Mouse (Mus musculus) spleen, postnatal 36 days (tissue): ENCODE results near the gene Mios.

Experiments used
- DNase-seq, 2 experiments: peaks; one replicate each; pipeline ENCODE4 v3.0.0; 2022; ENCODE audit warnings: low spot score in 2 of 2, mixed read lengths in 1 of 2

Gene Mios

DNA sequence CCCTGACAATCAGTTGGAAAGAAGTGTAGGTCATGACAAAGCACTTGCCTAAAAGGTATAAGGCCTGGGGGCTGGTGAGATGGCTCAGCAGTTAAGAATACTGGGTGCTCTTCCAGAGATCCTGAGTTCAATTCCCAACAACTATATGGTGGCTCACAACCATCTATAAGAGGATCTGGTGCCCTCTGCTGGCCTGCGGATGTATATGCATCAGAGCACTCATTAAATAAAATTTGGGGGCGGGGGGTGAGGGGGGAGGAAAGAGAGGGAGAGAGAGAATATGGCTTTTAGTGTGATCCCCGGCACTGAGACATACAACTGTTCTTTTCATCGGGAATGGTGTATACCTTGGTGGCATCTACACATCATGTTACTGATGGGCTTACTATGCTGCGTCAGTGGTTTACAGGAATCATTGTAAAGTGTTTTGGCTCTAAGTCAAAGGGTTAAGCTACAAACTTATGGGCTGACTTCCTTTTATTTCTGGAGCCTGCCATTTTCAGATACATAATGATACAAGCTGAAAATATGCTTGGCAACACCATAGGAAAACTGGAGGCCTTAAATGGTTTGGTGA, 69.5 kb downstream of the Mios start:
- DNase-seq = no peak

DNA sequence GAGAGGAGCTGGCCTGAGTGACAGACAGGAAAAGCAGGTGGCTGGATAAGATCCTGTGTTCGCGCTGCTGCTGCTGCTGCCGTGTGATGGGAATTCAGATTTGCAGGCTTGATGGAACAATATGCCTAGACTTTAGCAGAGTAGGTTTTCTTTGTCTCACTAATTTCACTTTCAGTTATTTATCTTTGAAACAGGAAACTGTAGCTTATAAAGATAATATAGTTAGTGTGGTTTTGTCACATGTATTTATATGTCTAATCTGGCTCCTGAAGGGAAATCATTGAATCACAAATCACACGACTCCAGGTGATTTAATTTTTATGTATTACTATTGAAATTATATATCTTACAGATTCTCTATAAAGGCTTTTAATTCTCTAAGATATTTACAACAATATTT, 74.2 kb downstream of the Mios start:
- DNase-seq = no peak

DNA sequence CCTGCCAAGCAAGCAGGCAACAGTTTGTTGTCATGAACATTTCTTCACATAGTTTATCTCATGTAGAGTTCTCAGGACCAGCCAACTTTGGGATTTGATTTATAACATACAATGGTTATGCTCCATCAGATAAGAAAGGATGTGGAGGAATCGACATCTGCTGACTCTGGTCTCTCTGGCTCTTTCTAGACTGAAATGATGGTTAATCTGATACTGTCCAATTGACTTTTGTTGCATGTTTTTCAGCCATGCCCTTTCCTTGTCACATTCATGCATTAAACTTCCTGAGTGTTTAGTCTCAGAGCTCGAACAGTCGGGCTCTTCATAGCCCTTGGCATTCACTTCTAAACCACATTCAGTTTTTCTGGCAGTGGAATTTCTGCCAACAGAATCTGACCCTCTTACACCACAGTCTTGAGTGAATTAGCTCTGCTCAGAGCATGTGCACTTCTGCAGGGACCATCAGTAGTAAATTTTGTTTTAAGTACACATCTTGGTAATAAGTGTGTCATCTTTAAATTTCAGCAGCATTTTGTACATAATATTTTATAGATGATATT, 76.5 kb downstream of the Mios start:
- no peak for DNase-seq
